Mouse (Mus musculus) lung, postnatal 0 days (tissue): Measurements from ENCODE around the gene Sorbs1.

Experiments used
- CTCF ChIP-seq: IDR thresholded peaks from 2 replicates; pipeline ENCODE4 v1.5.1; 2016; ENCODE audit warnings: antibody characterized with exemption, mild to moderate bottlenecking
- EP300 ChIP-seq: IDR thresholded peaks from 2 replicates; pipeline ENCODE4 v1.6.1; 2016; ENCODE audit warnings: antibody characterized with exemption, mild to moderate bottlenecking, control low read depth

DNA sequence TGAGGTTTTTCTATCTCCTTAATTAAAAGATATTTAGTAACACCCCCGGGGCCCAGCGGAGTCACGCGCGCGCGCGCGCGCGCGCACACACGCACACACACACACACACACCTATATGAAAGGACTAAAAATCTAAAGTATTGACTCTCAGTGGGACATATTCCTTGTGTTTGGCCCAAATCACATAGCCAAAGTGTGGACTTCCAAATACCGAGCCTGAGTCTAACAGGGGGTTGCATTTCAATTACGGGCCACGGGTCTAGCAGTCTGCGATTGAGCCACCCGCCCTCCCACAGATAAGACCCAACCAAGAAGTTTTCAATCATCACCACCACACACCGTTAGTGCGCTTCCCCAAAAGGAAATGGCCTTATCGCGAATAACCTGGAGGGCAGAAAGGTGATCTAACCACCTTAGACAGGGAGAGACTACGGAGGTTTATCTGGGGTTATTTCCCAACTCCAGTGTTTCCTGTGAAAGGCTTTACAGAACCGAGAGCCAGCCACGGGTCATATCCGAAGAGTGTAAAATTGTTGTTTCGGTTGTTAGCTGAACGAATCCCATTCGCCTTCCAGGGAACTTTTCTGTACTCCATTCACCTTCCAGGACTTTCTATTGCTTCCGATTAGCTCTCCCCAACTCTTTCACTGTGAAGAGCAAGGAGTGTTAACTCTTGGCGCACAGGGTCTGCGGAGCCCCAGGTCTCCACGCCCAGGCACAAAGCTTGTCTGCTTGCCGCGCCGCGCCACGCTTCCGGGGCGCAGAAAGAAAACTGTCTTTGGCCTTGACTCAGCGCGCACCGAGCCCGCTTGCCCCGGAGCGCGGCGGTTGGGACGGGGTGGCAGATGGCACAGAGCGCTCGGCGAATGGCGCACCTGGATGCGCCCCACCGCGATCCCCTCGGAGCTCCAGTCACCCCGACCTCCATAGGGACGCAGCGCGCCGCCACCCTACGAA lies 242.9 kb downstream of the Sorbs1 start:
- no peak for TF ChIP-seq CTCF
- TF ChIP-seq EP300, result no peak
